Mouse (Mus musculus) midbrain, embryonic 15.5 days (tissue): ENCODE data around the gene Catip. TPM values are rescaled to one million over a fixed set of nuclear protein-coding genes. Genes with fewer than 3 reads are reported as not detected.

ENCODE experiments used
- ATAC-seq: fragments of 200-750 bp; cut with Nextera tagmentation; replicated peaks from 2 replicates; pipeline ENCODE4 v1.8.0; 2017; ENCODE audit warnings: moderate TSS enrichment
- H3K27ac ChIP-seq: fragments of 300-500 bp; sonication (generic); 2 replicates; pipeline ENCODE4 v1.5.1; 2015; ENCODE audit warnings: mild to moderate bottlenecking, inconsistent platforms
- H3K27me3 ChIP-seq: fragments of 300-500 bp; sonication (generic); replicated peaks from 2 replicates; pipeline ENCODE4 v1.6.1; 2015; ENCODE audit warnings: inconsistent platforms
- H3K36me3 ChIP-seq: fragments of 300-500 bp; sonication (generic); replicated peaks from 2 replicates; pipeline ENCODE4 v1.6.1; 2015; ENCODE audit warnings: inconsistent platforms
- H3K4me1 ChIP-seq: fragments of 300-500 bp; sonication (generic); 2 replicates; pipeline ENCODE4 v1.6.1; 2015; ENCODE audit warnings: inconsistent platforms
- H3K4me2 ChIP-seq: fragments of 300-500 bp; sonication (generic); 2 replicates; pipeline ENCODE4 v1.6.1; 2015; ENCODE audit warnings: inconsistent platforms, mild to moderate bottlenecking, moderate library complexity
- H3K4me3 ChIP-seq: fragments of 300-500 bp; sonication (generic); 2 replicates; pipeline ENCODE4 v1.5.1; 2015; ENCODE audit warnings: mild to moderate bottlenecking, inconsistent platforms
- H3K9ac ChIP-seq: fragments of 300-500 bp; sonication (generic); 2 replicates; pipeline ENCODE4 v1.6.1; 2015; ENCODE audit warnings: mild to moderate bottlenecking, inconsistent platforms
- H3K9me3 ChIP-seq: fragments of 300-500 bp; sonication (generic); 2 replicates; pipeline ENCODE4 v1.6.1; 2016; ENCODE audit warnings: inconsistent platforms
- WGBS: fragments of 180-500 bp; shearing (Covaris S2); methylation state at CpG from one replicate; pipeline ENCODE4 v1.1.7; 2015; ENCODE audit warnings: mixed read lengths; 5-methylcytosine and 5-hydroxymethylcytosine counted together
- polyA plus RNA-seq: library from polyadenylated mRNA; unstranded; fragments of >200 nt; fragmentation: Nextera tagmentation; extraction: Ambion mirVana; gene quantifications from 2 replicates; pipeline ENCODE4 v1.2.1, GENCODE M21; 2015

The Catip gene
- polyA plus RNA-seq, 1 experiment from 2014 or later = 1.9 TPM

GRCm38 (mm10) chr1:74351185-74351769 is 10.6 kb upstream of the Catip start:
- Histone ChIP-seq H3K4me1 (no peaks in the 10 kb centered on the region), H3K27ac (no peak overlapping the region), H3K4me3 (no peak overlapping the region), H3K4me2 (no peak overlapping the region), H3K9ac (no peak overlapping the region), H3K9me3 (no peaks in the 10 kb centered on the region), H3K36me3 (no peaks in the 10 kb centered on the region; the same call in 1 of the 2 replicates), H3K27me3 (no peaks in the 10 kb centered on the region)
- ATAC-seq = no peak
- WGBS = 91% methylated on average over 13 of the region's 13 CpGs

DNA sequence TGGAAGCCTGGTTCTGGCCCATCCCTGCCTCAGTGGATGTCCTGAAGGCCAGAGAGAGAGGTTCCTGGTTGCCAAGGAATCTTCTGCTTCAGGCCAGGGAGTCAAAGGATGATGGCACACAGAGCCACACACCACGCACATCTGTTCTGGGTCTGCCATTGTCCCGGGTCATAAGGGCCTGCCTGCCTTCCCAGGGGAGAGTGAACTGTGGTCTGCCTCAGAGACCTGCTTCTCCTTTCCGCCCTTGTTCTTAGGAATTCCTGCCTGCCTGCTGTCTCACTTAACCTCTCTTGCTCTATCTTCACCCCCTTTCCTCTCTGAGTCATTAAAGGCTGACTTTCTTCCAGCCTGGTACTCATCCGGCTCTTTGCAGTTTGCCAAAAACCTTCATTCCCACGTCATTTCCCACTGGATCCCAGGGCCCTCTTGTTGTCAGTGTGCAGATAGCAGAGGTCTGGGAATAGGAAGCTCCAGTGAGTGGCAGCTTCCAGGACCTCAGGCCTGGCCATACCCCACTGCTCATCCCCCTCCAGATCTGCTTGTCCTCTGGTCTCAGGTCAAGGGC is 9.3 kb upstream of the Catip start:
- Histone ChIP-seq H3K4me2 (no peak overlapping the region), H3K9ac (no peak overlapping the region), H3K27me3 (no peaks in the 10 kb centered on the region), H3K27ac (no peak overlapping the region), H3K4me3 (no peak overlapping the region), H3K36me3 (no peaks in the 10 kb centered on the region; the same call in 1 of the 2 replicates), H3K9me3 (no peaks in the 10 kb centered on the region), H3K4me1 (no peaks in the 10 kb centered on the region)
- ATAC-seq = no peak
- WGBS = 86% methylated on average over 5 of the region's 5 CpGs

- Histone ChIP-seq H3K27ac (no peak overlapping the region), H3K36me3 (no peaks in the 10 kb centered on the region; the same call in 1 of the 2 replicates), H3K4me1 (no peaks in the 10 kb centered on the region), H3K9me3 (no peaks in the 10 kb centered on the region), H3K9ac (no peak overlapping the region), H3K4me2 (no peak overlapping the region), H3K27me3 (no peaks in the 10 kb centered on the region), H3K4me3 (no peak overlapping the region)
- 95% methylated on average over 9 of the region's 9 CpGs for WGBS
- ATAC-seq = no peak
Observed at GRCm38 (mm10) chr1:74353453-74354229, 8.3 kb upstream of the Catip start.

DNA sequence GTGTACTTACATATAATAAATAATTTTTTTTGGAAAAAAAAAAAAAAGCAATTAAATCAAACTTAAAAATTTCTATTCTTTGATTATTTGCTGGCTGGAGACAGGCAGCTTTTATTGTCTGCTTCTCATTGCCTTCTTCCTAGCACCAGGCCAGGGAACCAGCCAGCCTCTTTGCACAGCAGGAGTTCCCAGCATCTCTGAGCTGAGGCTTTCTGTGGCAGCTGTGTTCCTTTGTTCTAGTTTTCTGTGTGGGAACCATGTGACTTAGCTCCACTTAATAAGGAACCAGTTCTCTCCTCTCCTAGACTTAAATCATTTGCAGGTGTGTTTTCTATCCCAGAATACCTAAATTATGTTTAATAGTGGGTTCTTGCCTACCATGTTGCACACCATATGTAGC is 4.4 kb upstream of the Catip start:
- no peak overlapping the region for H3K27ac ChIP-seq
- ATAC-seq = no peak
- H3K4me2 ChIP-seq = no peak overlapping the region
- H3K4me3 ChIP-seq = no peak overlapping the region
- no peak overlapping the region for H3K9ac ChIP-seq
- no peaks in the 10 kb centered on the region for H3K9me3 ChIP-seq
- 0 out of 2 replicates have a peak, but pooled peaks cover 5% of the 10 kb centered on the region for H3K4me1 ChIP-seq
- H3K36me3 ChIP-seq = no peaks in the 10 kb centered on the region
- H3K27me3 ChIP-seq = no peaks in the 10 kb centered on the region

- Histone ChIP-seq H3K4me2 (no peak overlapping the region), H3K9me3 (no peaks in the 10 kb centered on the region), H3K36me3 (no peaks in the 10 kb centered on the region), H3K4me3 (no peak overlapping the region), H3K27me3 (no peaks in the 10 kb centered on the region), H3K27ac (no peak overlapping the region), H3K4me1 (0 out of 2 replicates have a peak, but pooled peaks cover 5% of the 10 kb centered on the region), H3K9ac (no peak overlapping the region)
- 89% methylated on average over 5 of the region's 5 CpGs for WGBS
- ATAC-seq = no peak
Observed at GRCm38 (mm10) chr1:74359952-74360517, 1.9 kb upstream of the Catip start.

GRCm38 (mm10) chr1:74362325-74363229 is 669 bp downstream of the Catip start:
- no peaks in the 10 kb centered on the region for H3K27me3 ChIP-seq
- H3K9ac ChIP-seq = no peak overlapping the region
- H3K27ac ChIP-seq = no peak overlapping the region
- no peaks in the 10 kb centered on the region for H3K9me3 ChIP-seq
- ATAC-seq = peak; percentile 43; the same call in 1 of the 2 replicates
- H3K4me3 ChIP-seq = no peak overlapping the region
- H3K4me1 ChIP-seq = 0 out of 2 replicates have a peak, but pooled peaks cover 5% of the 10 kb centered on the region
- no peak overlapping the region for H3K4me2 ChIP-seq
- H3K36me3 ChIP-seq = no peaks in the 10 kb centered on the region
- 68% methylated on average over 17 of the region's 17 CpGs for WGBS

- H3K4me2 ChIP-seq = no peak overlapping the region
- H3K27ac ChIP-seq = no peak overlapping the region
- H3K4me1 ChIP-seq = 0 out of 2 replicates have a peak, but pooled peaks cover 7% of the 10 kb centered on the region
- H3K4me3 ChIP-seq = no peak overlapping the region
- H3K27me3 ChIP-seq = no peaks in the 10 kb centered on the region
- WGBS = 76% methylated on average over 5 of the region's 5 CpGs
- H3K36me3 ChIP-seq = no peaks in the 10 kb centered on the region
- no peak overlapping the region for H3K9ac ChIP-seq
- 0 out of 2 replicates have a peak, but pooled peaks have one; percentile 8 for ATAC-seq
- no peaks in the 10 kb centered on the region for H3K9me3 ChIP-seq
Observed at GRCm38 (mm10) chr1:74363437-74363836, 1.5 kb downstream of the Catip start.

DNA sequence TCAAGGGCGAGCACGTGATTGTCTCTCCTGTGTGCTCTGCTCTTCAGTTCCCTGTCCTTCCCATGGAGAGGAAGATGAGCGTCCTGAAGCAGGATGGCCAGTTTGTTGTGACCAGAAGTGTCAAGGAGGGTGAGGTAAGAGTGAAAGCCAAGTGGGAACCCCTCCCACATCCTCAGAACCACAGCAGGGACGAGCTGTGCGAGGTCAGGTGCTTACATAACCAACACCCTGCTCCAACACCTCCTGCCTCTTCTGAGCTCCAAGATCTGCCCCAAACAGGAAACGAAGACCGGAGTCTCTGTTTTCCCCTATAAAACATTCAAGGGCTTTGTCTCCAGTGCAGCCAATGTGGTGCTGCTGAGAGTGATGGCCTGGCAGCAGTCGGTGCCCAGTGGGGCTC is 2.4 kb downstream of the Catip start:
- 0 out of 2 replicates have a peak, but pooled peaks cover 7% of the 10 kb centered on the region for H3K4me1 ChIP-seq
- no peak for ATAC-seq
- WGBS = 79% methylated on average over 8 of the region's 8 CpGs
- no peak overlapping the region for H3K4me2 ChIP-seq
- H3K4me3 ChIP-seq = no peak overlapping the region
- H3K9me3 ChIP-seq = no peaks in the 10 kb centered on the region
- no peak overlapping the region for H3K9ac ChIP-seq
- no peaks in the 10 kb centered on the region for H3K36me3 ChIP-seq
- no peak overlapping the region for H3K27ac ChIP-seq
- H3K27me3 ChIP-seq = no peaks in the 10 kb centered on the region

- peak overlapping the region; percentile 57 for H3K4me2 ChIP-seq
- H3K27ac ChIP-seq = no peak overlapping the region
- 0 out of 2 replicates have a peak overlapping the region, but pooled peaks have one; percentile 12 for H3K9ac ChIP-seq
- H3K4me3 ChIP-seq = peak overlapping the region; percentile 32
- H3K27me3 ChIP-seq = no peaks in the 10 kb centered on the region
- 25% methylated on average over 34 of the region's 34 CpGs for WGBS
- H3K36me3 ChIP-seq = no peaks in the 10 kb centered on the region
- 0 out of 2 replicates have a peak, but pooled peaks cover 2% of the 10 kb centered on the region for H3K4me1 ChIP-seq
- ATAC-seq = peak; percentile 62
- no peaks in the 10 kb centered on the region for H3K9me3 ChIP-seq
Observed at GRCm38 (mm10) chr1:74367886-74368645, 6.2 kb downstream of the Catip start.

GRCm38 (mm10) chr1:74370040-74370439 is 8.1 kb downstream of the Catip start:
- 0 out of 2 replicates have a peak, but pooled peaks cover 2% of the 10 kb centered on the region for H3K4me1 ChIP-seq
- H3K36me3 ChIP-seq = no peaks in the 10 kb centered on the region
- no peaks in the 10 kb centered on the region for H3K27me3 ChIP-seq
- ATAC-seq = no peak
- 56% methylated on average over 4 of the region's 4 CpGs for WGBS
- no peak overlapping the region for H3K9ac ChIP-seq
- no peak overlapping the region for H3K4me2 ChIP-seq
- H3K27ac ChIP-seq = no peak overlapping the region
- H3K4me3 ChIP-seq = no peak overlapping the region
- no peaks in the 10 kb centered on the region for H3K9me3 ChIP-seq

DNA sequence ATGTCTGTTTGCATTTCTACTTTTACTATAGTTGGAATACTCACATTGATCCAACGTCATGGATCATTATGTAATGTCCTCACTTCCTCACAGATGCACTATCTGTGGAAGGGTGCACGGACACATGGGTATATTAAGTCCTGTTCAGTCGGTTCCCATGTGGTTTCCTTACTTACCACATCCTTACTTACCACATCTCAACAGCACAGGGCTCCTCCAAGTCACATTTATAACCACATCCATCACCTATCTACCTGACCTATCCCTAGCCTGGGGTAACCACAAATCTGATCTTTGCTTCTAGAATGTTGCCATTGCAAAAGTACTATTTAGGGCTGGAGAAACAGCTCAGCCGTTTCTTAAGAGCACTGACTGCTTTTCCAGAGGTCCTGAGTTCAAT is 11.5 kb downstream of the Catip start:
- Histone ChIP-seq H3K9me3 (no peaks in the 10 kb centered on the region), H3K27me3 (no peaks in the 10 kb centered on the region), H3K4me1 (no peaks in the 10 kb centered on the region), H3K27ac (no peak overlapping the region), H3K36me3 (no peaks in the 10 kb centered on the region), H3K9ac (no peak overlapping the region), H3K4me3 (no peak overlapping the region), H3K4me2 (no peak overlapping the region)
- 82% methylated on average over 4 of the region's 4 CpGs for WGBS
- ATAC-seq = no peak
